Mouse (Mus musculus): Measurements from ENCODE around the gene Camk1g.

The Camk1g gene

GRCm38 (mm10) chr1:193369091-193369490 is 1.0 kb downstream of the Camk1g start:
- DNase-seq: no peak

DNA sequence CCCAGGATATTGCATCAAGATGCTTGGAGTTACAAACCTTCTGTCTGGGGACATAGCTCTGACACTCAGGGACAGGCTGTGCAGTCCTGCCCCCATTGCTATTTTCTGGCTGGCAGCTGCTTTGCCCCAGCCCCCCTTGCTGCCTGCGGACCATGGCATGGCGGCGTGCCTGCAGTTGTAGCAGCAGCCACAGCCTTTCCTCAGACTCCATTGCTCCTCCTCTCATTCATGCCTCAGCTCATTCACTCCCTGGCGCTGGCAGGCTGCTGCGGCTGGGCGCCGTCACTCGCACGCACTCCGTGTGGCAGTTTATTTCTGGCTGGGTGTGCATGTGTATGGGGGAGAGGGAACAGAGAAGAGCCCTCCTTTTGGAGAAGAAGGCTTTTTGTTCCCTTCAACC is 2.0 kb downstream of the Camk1g start:
- DNase-seq: no peak

DNA sequence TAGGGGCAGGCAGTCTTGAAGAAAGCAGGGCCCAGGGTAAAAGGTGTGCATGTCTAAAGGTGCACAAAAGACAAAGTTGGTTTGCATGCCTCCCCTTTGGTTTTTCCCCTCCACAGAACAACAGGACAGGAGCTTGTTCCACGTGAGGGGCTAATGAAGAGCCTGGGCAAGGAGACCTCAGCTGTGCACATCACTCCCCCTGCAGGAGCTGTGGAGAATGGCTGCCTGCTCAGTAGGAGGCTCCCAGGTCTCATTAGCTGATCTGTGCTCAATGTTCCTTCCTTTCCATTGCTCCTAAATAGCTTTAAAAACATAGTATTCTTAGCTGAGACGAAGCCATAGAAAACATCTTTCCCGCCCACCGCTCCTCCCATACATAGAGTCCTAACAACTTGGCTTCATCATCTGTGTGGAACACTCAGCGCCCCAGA is 6.3 kb downstream of the Camk1g start:
- DNase-seq: peak; percentile 26

- no peak for DNase-seq
Observed at GRCm38 (mm10) chr1:193362078-193362477, 8.0 kb downstream of the Camk1g start.

- no peak for DNase-seq
Observed at GRCm38 (mm10) chr1:193361181-193361580, 8.9 kb downstream of the Camk1g start.

DNA sequence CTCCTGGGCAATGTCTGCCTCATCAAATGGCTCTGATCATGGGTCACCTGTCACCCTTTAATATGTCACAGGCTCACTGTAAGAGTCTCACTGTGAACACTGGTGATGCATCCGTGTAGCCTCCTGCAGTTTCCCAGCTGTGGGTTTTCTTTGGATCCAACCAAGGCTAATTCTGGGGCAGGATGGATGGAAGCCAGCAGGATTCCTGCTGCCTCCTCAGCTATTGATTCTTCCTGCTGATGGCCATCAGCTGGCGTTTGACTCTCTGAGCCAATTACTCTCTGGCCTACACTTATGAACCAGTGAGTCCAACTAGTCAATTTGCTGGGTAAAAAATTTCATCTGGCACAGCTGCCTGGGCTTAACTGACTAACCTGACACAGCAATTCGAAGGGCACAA is 10.9 kb downstream of the Camk1g start:
- no peak for DNase-seq

DNA sequence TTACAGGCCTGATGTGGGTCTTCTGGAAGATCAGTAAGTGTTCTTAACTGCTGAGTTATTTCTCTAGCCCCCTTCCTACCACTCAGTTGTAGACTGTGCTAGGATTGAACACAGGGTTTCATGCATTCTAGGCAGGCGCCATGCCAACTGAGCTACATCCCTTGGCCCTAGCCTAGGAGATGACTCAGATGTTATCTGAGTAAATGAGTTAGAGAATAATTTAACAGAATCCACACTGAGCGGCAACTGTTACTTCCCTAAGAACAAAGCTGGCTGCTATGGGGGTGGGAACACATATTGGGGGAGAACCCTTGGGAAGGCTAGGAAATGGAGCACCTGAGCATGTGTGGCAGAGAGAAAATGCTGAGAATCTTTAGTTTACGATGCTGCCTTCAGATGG is 18.5 kb downstream of the Camk1g start:
- no peak for DNase-seq

GRCm38 (mm10) chr1:193350546-193350801 is 19.6 kb downstream of the Camk1g start:
- DNase-seq: no peak

- no peak for DNase-seq
Observed at GRCm38 (mm10) chr1:193349702-193350545, 20.2 kb downstream of the Camk1g start.

GRCm38 (mm10) chr1:193348261-193348962 is 21.7 kb downstream of the Camk1g start:
- no peak for DNase-seq

DNA sequence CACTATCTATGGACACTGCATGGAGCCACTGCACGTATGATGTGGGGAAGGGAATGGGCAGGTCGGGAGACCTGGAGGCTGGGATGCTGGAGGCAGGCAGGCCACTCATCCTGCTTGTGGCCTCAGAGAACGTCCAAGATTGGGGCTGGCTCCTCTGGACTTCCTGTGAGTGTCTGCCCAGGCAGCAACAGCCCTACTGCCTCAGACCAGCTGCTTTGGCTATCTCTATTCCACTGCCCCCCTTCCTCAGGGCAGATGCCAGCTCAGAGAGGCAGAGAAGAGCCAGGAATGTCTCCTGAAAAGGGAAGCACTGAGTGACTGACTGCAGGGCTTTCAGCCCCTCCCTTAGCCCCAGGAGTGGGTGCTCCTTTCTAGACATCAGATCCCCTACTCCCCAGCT is 23.2 kb downstream of the Camk1g start:
- DNase-seq: no peak

GRCm38 (mm10) chr1:193344976-193345375 is 25.1 kb downstream of the Camk1g start:
- DNase-seq: no peak

DNA sequence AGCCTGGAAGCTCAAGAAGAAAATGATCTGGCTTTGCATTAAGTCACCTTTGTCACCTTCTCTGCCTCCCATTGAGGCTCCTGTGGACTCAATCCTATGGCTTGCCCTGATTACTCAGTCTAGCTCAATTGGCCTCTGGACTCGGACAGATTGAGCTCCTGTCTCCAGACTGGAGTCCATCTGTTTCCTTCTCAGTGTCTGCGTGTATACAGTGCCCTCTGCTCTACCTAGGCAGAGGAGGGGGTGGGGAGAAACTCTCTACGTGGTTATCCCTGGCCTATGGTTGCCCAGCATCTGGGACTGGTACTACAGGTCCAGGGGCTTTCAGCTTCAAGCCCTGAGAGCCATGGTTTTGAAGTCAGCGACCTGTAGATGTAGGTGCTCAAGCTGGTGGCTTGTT is 26.2 kb downstream of the Camk1g start:
- no peak for DNase-seq

- DNase-seq: no peak
Observed at GRCm38 (mm10) chr1:193342198-193342946, 27.7 kb downstream of the Camk1g start.

- no peak for DNase-seq
Observed at GRCm38 (mm10) chr1:193338363-193338995, 31.6 kb downstream of the Camk1g start.

- no peak for DNase-seq
Observed at GRCm38 (mm10) chr1:193337787-193338310, 32.2 kb downstream of the Camk1g start.

- no peak for DNase-seq
Observed at GRCm38 (mm10) chr1:193337018-193337321, 33.1 kb downstream of the Camk1g start.

GRCm38 (mm10) chr1:193336122-193337017 is 33.7 kb downstream of the Camk1g start:
- no peak for DNase-seq

- DNase-seq: no peak
Observed at GRCm38 (mm10) chr1:193334546-193334945, 35.6 kb downstream of the Camk1g start.

GRCm38 (mm10) chr1:193333776-193334175 is 36.3 kb downstream of the Camk1g start:
- no peak for DNase-seq

- DNase-seq: no peak
Observed at GRCm38 (mm10) chr1:193332671-193333070, 37.4 kb downstream of the Camk1g start.

- no peak for DNase-seq
Observed at GRCm38 (mm10) chr1:193332018-193332417, 38.1 kb downstream of the Camk1g start.

All from liver (tissue).